Mouse (Mus musculus): Measurements from ENCODE around the gene Enpp4.

Enpp4 gene

GRCm38 (mm10) chr17:44090916-44091315 lies 14.7 kb downstream of the Enpp4 start:
- no peak for DNase-seq (ENCODE audit: low spot score)

- no peak for DNase-seq (ENCODE audit: low spot score)
These were observed 17.4 kb downstream of the Enpp4 start for GRCm38 (mm10) chr17:44088226-44088625.

- no peak for DNase-seq (ENCODE audit: low spot score)
These were observed 22.5 kb downstream of the Enpp4 start for GRCm38 (mm10) chr17:44083156-44083555.

- peak; percentile 88 for DNase-seq (ENCODE audit: low spot score)
These were observed 26.8 kb downstream of the Enpp4 start, which contains the start of gene Enpp5 for GRCm38 (mm10) chr17:44078631-44079350. TSS of gene Enpp5 (plus strand) at chr17:44078813.

GRCm38 (mm10) chr17:44077843-44078160 lies 27.8 kb downstream of the Enpp4 start:
- DNase-seq (ENCODE audit: low spot score): no peak

- peak; percentile 51 for DNase-seq (ENCODE audit: low spot score)
These were observed 28.3 kb downstream of the Enpp4 start for GRCm38 (mm10) chr17:44077146-44077842.

- DNase-seq (ENCODE audit: low spot score): no peak
These were observed 29.4 kb downstream of the Enpp4 start for GRCm38 (mm10) chr17:44076051-44076680.

- no peak for DNase-seq (ENCODE audit: low spot score)
These were observed 30.0 kb downstream of the Enpp4 start for GRCm38 (mm10) chr17:44075601-44076000.

- DNase-seq (ENCODE audit: low spot score): no peak
These were observed 33.9 kb downstream of the Enpp4 start for GRCm38 (mm10) chr17:44071680-44072079.

- DNase-seq (ENCODE audit: low spot score): no peak
These were observed 36.7 kb downstream of the Enpp4 start for GRCm38 (mm10) chr17:44068876-44069275.

GRCm38 (mm10) chr17:44061289-44061890 lies 44.2 kb downstream of the Enpp4 start:
- DNase-seq (ENCODE audit: low spot score): peak; percentile 46

GRCm38 (mm10) chr17:44060781-44061180 lies 44.8 kb downstream of the Enpp4 start:
- no peak for DNase-seq (ENCODE audit: low spot score)

- no peak for DNase-seq (ENCODE audit: low spot score)
These were observed 47.5 kb downstream of the Enpp4 start for GRCm38 (mm10) chr17:44058145-44058544.

GRCm38 (mm10) chr17:44057123-44057522 lies 48.5 kb downstream of the Enpp4 start:
- DNase-seq (ENCODE audit: low spot score): no peak

GRCm38 (mm10) chr17:44053427-44053826 lies 52.2 kb downstream of the Enpp4 start:
- DNase-seq (ENCODE audit: low spot score): no peak
